Mouse (Mus musculus): ENCODE data around the gene Vsx2.

DNA sequence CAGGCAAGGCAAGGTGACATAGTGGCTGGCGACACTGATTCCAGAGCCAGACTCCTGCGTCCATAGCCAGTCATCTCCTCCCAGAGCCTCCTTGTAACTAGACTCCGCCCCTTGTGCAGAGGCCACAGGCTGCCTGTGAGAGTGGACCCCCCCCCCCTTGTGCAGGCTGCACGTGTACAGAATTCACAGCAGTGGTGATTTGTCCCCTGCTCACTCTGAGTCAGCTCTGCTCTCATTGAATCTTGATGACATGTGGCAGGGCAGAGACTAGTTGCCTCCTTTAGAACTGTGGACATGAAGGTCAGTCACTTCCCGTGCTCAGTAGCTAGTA lies 8.8 kb downstream of the Vsx2 start:
- TF ChIP-seq CTCF (IDR thresholded peaks at IDR 0.05; ENCODE audit: control insufficient read depth, insufficient read depth, low read length) (no peak), POLR2A (IDR thresholded peaks at IDR 0.05; ENCODE audit: borderline replicate concordance, control insufficient read depth, low read depth, low read length) (no peak)
